8 mouse cellular contexts compared by ENCODE assay signal in genomic region chr13:81641289-81642045, GRCm38 (mm10). TPM values are rescaled to one million over a fixed set of nuclear protein-coding genes. Genes with fewer than 3 reads are reported as not detected.
DNase-seq lines count a peak whose midpoint lies in the region; ATAC-seq and TF ChIP-seq lines count a peak whose summit lies in the region.

No protein-coding gene starts in this region.

- no peaks in the 10 kb centered on the region for H3K4me1 ChIP-seq in cerebellum, adult 2 months (ENCODE audit: control insufficient read depth, insufficient read depth, low read length)
- peaks cover 19% of the 10 kb centered on the region for H3K4me1 ChIP-seq in forebrain, embryonic 15.5 days
- peaks cover 10% of the 10 kb centered on the region; the same call in 1 of the 2 replicates for H3K4me1 ChIP-seq in intestine, embryonic 14.5 days (replicated peaks; ENCODE audit: control insufficient read depth, insufficient read depth, low read length)
- no peaks in the 10 kb centered on the region; the same call in 1 of the 2 replicates for H3K4me1 ChIP-seq in limb, embryonic 15.5 days
- H3K4me1 ChIP-seq in midbrain, embryonic 16.5 days (ENCODE audit: control insufficient read depth, insufficient read depth, low read length), result 0 out of 2 replicates have a peak, but pooled peaks cover 2% of the 10 kb centered on the region

- no peak overlapping the region for H3K27ac ChIP-seq in cerebellum, adult 2 months (ENCODE audit: insufficient read depth, low read length)
- peak overlapping the region; percentile 62 for H3K27ac ChIP-seq in forebrain, embryonic 15.5 days (replicated peaks)
- no peak overlapping the region for H3K27ac ChIP-seq in intestine, embryonic 14.5 days (ENCODE audit: low read depth)
- H3K27ac ChIP-seq in limb, embryonic 15.5 days, result no peak overlapping the region
- no peak overlapping the region for H3K27ac ChIP-seq in midbrain, embryonic 16.5 days (ENCODE audit: low read length)

- H3K9me3 ChIP-seq in forebrain, embryonic 15.5 days, result no peaks in the 10 kb centered on the region
- H3K9me3 ChIP-seq in intestine, embryonic 14.5 days (ENCODE audit: control insufficient read depth, low read length), result no peaks in the 10 kb centered on the region
- H3K9me3 ChIP-seq in limb, embryonic 15.5 days, result no peaks in the 10 kb centered on the region
- no peaks in the 10 kb centered on the region for H3K9me3 ChIP-seq in midbrain, embryonic 16.5 days (replicated peaks; ENCODE audit: control insufficient read depth, low read length, poor library complexity, severe bottlenecking)

- H3K36me3 ChIP-seq in forebrain, embryonic 15.5 days, result no peaks in the 10 kb centered on the region
- H3K36me3 ChIP-seq in intestine, embryonic 14.5 days (ENCODE audit: control insufficient read depth, insufficient read depth, low read length), result no peaks in the 10 kb centered on the region
- H3K36me3 ChIP-seq in limb, embryonic 15.5 days, result no peaks in the 10 kb centered on the region
- no peaks in the 10 kb centered on the region for H3K36me3 ChIP-seq in midbrain, embryonic 16.5 days (ENCODE audit: control insufficient read depth, insufficient read depth, low read length)

- H3K4me2 ChIP-seq in forebrain, embryonic 15.5 days (replicated peaks), result peak overlapping the region; percentile 41
- H3K4me2 ChIP-seq in intestine, embryonic 14.5 days (ENCODE audit: low read length), result peak overlapping the region; percentile 20; the same call in 1 of the 2 replicates
- H3K4me2 ChIP-seq in limb, embryonic 15.5 days, result no peak overlapping the region
- H3K4me2 ChIP-seq in midbrain, embryonic 16.5 days (ENCODE audit: low read length), result peak overlapping the region; percentile 48

- H3K27me3 ChIP-seq in cerebellum, adult 2 months (ENCODE audit: control insufficient read depth, insufficient read depth, low read length), result no peaks in the 10 kb centered on the region
- H3K27me3 ChIP-seq in forebrain, embryonic 15.5 days, result no peaks in the 10 kb centered on the region
- no peaks in the 10 kb centered on the region for H3K27me3 ChIP-seq in intestine, embryonic 14.5 days (replicated peaks; ENCODE audit: control insufficient read depth, insufficient read depth, low read length)
- H3K27me3 ChIP-seq in limb, embryonic 15.5 days, result no peaks in the 10 kb centered on the region
- no peaks in the 10 kb centered on the region; the same call in 1 of the 2 replicates for H3K27me3 ChIP-seq in midbrain, embryonic 16.5 days (ENCODE audit: control insufficient read depth, insufficient read depth, low read depth, low read length)

- DNase-seq in testis, postnatal 10 days (ENCODE audit: low spot score), result peak; percentile 70
- DNase-seq in testis, postnatal 14 days (ENCODE audit: low spot score), result no peak
- peak; percentile 41 to 42 for DNase-seq in cerebellum, adult 2 months
- peak; percentile 73 for DNase-seq in intestine, embryonic 14.5 days (ENCODE audit: low spot score)
- peak; percentile 36 for DNase-seq in thymus, postnatal 14 days

- TF ChIP-seq POLR2A in cerebellum, adult 2 months (IDR thresholded peaks at IDR 0.05; ENCODE audit: borderline replicate concordance, insufficient read depth, low read length), result no peak

- no peak overlapping the region for H3K4me3 ChIP-seq in cerebellum, adult 2 months (replicated peaks; ENCODE audit: insufficient read depth, low read depth, low read length)
- H3K4me3 ChIP-seq in forebrain, embryonic 15.5 days, result 0 out of 2 replicates have a peak overlapping the region, but pooled peaks have one; percentile 17
- no peak overlapping the region for H3K4me3 ChIP-seq in intestine, embryonic 14.5 days (ENCODE audit: low read depth, low read length)
- no peak overlapping the region for H3K4me3 ChIP-seq in limb, embryonic 15.5 days
- 0 out of 2 replicates have a peak overlapping the region, but pooled peaks have one; percentile 8 for H3K4me3 ChIP-seq in midbrain, embryonic 16.5 days (ENCODE audit: low read depth, low read length)

- peak; percentile 53; the same call in 1 of the 2 replicates for TF ChIP-seq CTCF in cerebellum, adult 2 months (IDR thresholded peaks at IDR 0.05; ENCODE audit: borderline replicate concordance, insufficient read depth, low read depth, low read length)

- H3K9ac ChIP-seq in forebrain, embryonic 15.5 days (replicated peaks), result 0 out of 2 replicates have a peak overlapping the region, but pooled peaks have one; percentile 37
- no peak overlapping the region for H3K9ac ChIP-seq in intestine, embryonic 14.5 days (ENCODE audit: low read length)
- H3K9ac ChIP-seq in limb, embryonic 15.5 days, result no peak overlapping the region
- H3K9ac ChIP-seq in midbrain, embryonic 16.5 days (ENCODE audit: low read depth, low read length), result no peak overlapping the region

- ATAC-seq in forebrain, embryonic 15.5 days (replicated peaks), result peak; percentile 80
- 0 out of 2 replicates have a peak, but pooled peaks have one; percentile 48 for ATAC-seq in intestine, embryonic 14.5 days (replicated peaks; ENCODE audit: low FRiP score, low TSS enrichment, low read depth)
- ATAC-seq in limb, embryonic 15.5 days (ENCODE audit: insufficient number of reproducible peaks, low FRiP score, low TSS enrichment, low read depth), result peak; percentile 30; the same call in 1 of the 2 replicates
- ATAC-seq in midbrain, embryonic 16.5 days, result peak; percentile 80

- WGBS in cerebellum, adult 2 months, result 3% methylated on average over 8 of the region's 8 CpGs
- 1% methylated on average over 8 of the region's 8 CpGs for WGBS in forebrain, embryonic 15.5 days
- WGBS in intestine, embryonic 14.5 days, result 20% methylated on average over 8 of the region's 8 CpGs
- WGBS in limb, embryonic 15.5 days, result 11% methylated on average over 8 of the region's 8 CpGs
- WGBS in midbrain, embryonic 16.5 days, result 1% methylated on average over 8 of the region's 8 CpGs

RNA-seq across cellular contexts. Expression of gene Adgrv1, which starts 8.5 kb away (rescaled TPM):
- polyA plus RNA-seq in cerebellum, adult 2 months (2012; rRNA removed), result 2.6 and 3.4 TPM in 2 replicates
- 16.1 and 17.3 TPM in 2 replicates for polyA plus RNA-seq in forebrain, embryonic 15.5 days (2015; fragmentation: Nextera tagmentation; extraction: Ambion mirVana)
- 0.91 and 1.0 TPM in 2 replicates for polyA plus RNA-seq in intestine, embryonic 14.5 days (2014; fragmentation: Nextera tagmentation; extraction: Ambion mirVana)
- 0.50 and 0.58 TPM in 2 replicates for polyA plus RNA-seq in limb, embryonic 15.5 days (2015; fragmentation: Nextera tagmentation; extraction: Ambion mirVana)
- 6.6 and 13.0 TPM in 2 replicates for polyA plus RNA-seq in midbrain, embryonic 16.5 days (2015; fragmentation: Nextera tagmentation; extraction: Ambion mirVana)

RNA-seq across cellular contexts. Expression of gene Lysmd3, which starts 16.0 kb away (rescaled TPM):
- 10.3 and 10.9 TPM in 2 replicates for polyA plus RNA-seq in cerebellum, adult 2 months (2012; rRNA removed)
- polyA plus RNA-seq in forebrain, embryonic 15.5 days (2015; fragmentation: Nextera tagmentation; extraction: Ambion mirVana), result 20.7 and 23.6 TPM in 2 replicates
- 25.0 and 28.7 TPM in 2 replicates for polyA plus RNA-seq in intestine, embryonic 14.5 days (2014; fragmentation: Nextera tagmentation; extraction: Ambion mirVana)
- polyA plus RNA-seq in limb, embryonic 15.5 days (2015; fragmentation: Nextera tagmentation; extraction: Ambion mirVana), result 32.5 and 32.6 TPM in 2 replicates
- 16.0 and 20.1 TPM in 2 replicates for polyA plus RNA-seq in midbrain, embryonic 16.5 days (2015; fragmentation: Nextera tagmentation; extraction: Ambion mirVana)

Comparison
In these comparisons a context has a peak if more than half of its experiments do, and no peak if none do; other contexts are left out.
1. H3K4me3 ChIP-seq: peak in forebrain, embryonic 15.5 days (single experiment) and midbrain, embryonic 16.5 days (single experiment); none in cerebellum, adult 2 months (single experiment), intestine, embryonic 14.5 days (single experiment) and limb, embryonic 15.5 days (single experiment).
2. ATAC-seq: peak in every context shown above with its lines; median percentile 80 in forebrain, embryonic 15.5 days; 80 in midbrain, embryonic 16.5 days; 48 in intestine, embryonic 14.5 days; 30 in limb, embryonic 15.5 days.